7 mouse cellular contexts compared by ENCODE assay signal in genomic region chr10:68249355-68249782, GRCm38 (mm10). TPM values are rescaled to one million over a fixed set of nuclear protein-coding genes. Genes with fewer than 3 reads are reported as not detected.
DNase-seq lines count a peak whose midpoint lies in the region; TF ChIP-seq lines count a peak whose summit lies in the region.

No protein-coding gene starts in this region.

- TF ChIP-seq CTCF in spleen, adult 2 months (IDR thresholded peaks at IDR 0.05; ENCODE audit: extremely low read depth, insufficient read depth, insufficient read length, insufficient replicate concordance): no peak
- no peak for TF ChIP-seq CTCF in cerebellum, adult 2 months (IDR thresholded peaks at IDR 0.05; ENCODE audit: borderline replicate concordance, insufficient read depth, low read depth, low read length)

- peak overlapping the region; percentile 68 for H3K27ac ChIP-seq in spleen, adult 2 months (ENCODE audit: insufficient read depth, low read length)
- no peak overlapping the region for H3K27ac ChIP-seq in cerebellum, adult 2 months (ENCODE audit: insufficient read depth, low read length)

- WGBS in spleen, adult 2 months: 8% methylated on average over 6 of the region's 6 CpGs
- 53% methylated on average over 6 of the region's 6 CpGs for WGBS in cerebellum, adult 2 months

- H3K36me3 ChIP-seq in spleen, adult 2 months (ENCODE audit: control insufficient read depth, insufficient read depth, low read length): no peaks in the 10 kb centered on the region

- no peak overlapping the region for H3K4me3 ChIP-seq in spleen, adult 2 months (ENCODE audit: extremely low read depth, insufficient read depth, insufficient read length)
- H3K4me3 ChIP-seq in cerebellum, adult 2 months (replicated peaks; ENCODE audit: insufficient read depth, low read depth, low read length): no peak overlapping the region

- H3K4me1 ChIP-seq in spleen, adult 2 months (ENCODE audit: control insufficient read depth, insufficient read depth, insufficient read length): peaks cover 17% of the 10 kb centered on the region; the same call in 1 of the 2 replicates
- no peaks in the 10 kb centered on the region for H3K4me1 ChIP-seq in cerebellum, adult 2 months (ENCODE audit: control insufficient read depth, insufficient read depth, low read length)

- DNase-seq in thymus, postnatal 25 days: peak; percentile 13
- no peak for DNase-seq in thymus, postnatal 0 days (ENCODE audit: low spot score)
- peak; percentile 62 for DNase-seq in adrenal gland, adult 8-10 months
- peak; percentile 83 for DNase-seq in induced T-regulatory cell, adult 2 months (ENCODE audit: low read depth)
- DNase-seq in spleen, adult 2 months (ENCODE audit: low read depth in 1 of 2, low spot score in 2 of 2): peak; percentile 27 to 42
- DNase-seq in cerebellum, adult 2 months: no peak
- no peak for DNase-seq in testis, postnatal 10 days (ENCODE audit: low spot score)

- no peak for TF ChIP-seq POLR2A in spleen, adult 2 months (IDR thresholded peaks at IDR 0.05; ENCODE audit: low read depth, low read length)
- no peak for TF ChIP-seq POLR2A in cerebellum, adult 2 months (IDR thresholded peaks at IDR 0.05; ENCODE audit: borderline replicate concordance, insufficient read depth, low read length)

- no peaks in the 10 kb centered on the region for H3K27me3 ChIP-seq in spleen, adult 2 months (ENCODE audit: control insufficient read depth, insufficient read depth, low read length)
- H3K27me3 ChIP-seq in cerebellum, adult 2 months (ENCODE audit: control insufficient read depth, insufficient read depth, low read length): no peaks in the 10 kb centered on the region

RNA-seq across cellular contexts. Expression of gene Arid5b, which starts 29.2 kb away (rescaled TPM):
- polyA plus RNA-seq in thymus, postnatal 0 days (2015; fragmentation: Nextera tagmentation; extraction: Ambion mirVana): 8.9 and 10.7 TPM in 2 replicates
- total RNA-seq in adrenal gland, adult 8-10 months (2022): 10 to 100 TPM; 22.5 to 34.7 (median 29.4) TPM
- 4.5 and 5.5 TPM in 2 replicates for polyA plus RNA-seq in spleen, adult 2 months (2012; rRNA removed)
- 10.2 and 10.9 TPM in 2 replicates for polyA plus RNA-seq in cerebellum, adult 2 months (2012; rRNA removed)

Comparison
In these comparisons a context has a peak if more than half of its experiments do, and no peak if none do; other contexts are left out.
1. DNase-seq: peak in thymus, postnatal 25 days (single experiment), adrenal gland, adult 8-10 months (single experiment), induced T-regulatory cell, adult 2 months (single experiment) and spleen, adult 2 months (2 of 2); none in thymus, postnatal 0 days (single experiment), cerebellum, adult 2 months (0 of 2) and testis, postnatal 10 days (single experiment).